Mouse (Mus musculus) erythroblast, embryonic 14.5 days (primary cell): Measurements from ENCODE around the gene Kctd18.

Source experiments
- GATA1 ChIP-seq: IDR thresholded peaks from 2 replicates; pipeline ENCODE4 v1.6.1; 2012; ENCODE audit warnings: low read length, inconsistent platforms, mixed read lengths
- TAL1 ChIP-seq: IDR thresholded peaks from 3 replicates; pipeline ENCODE4 v1.6.1; 2012; ENCODE audit warnings: low read length, inconsistent platforms, mixed read lengths

- TF ChIP-seq GATA1 (no peak), TAL1 (no peak)
Measured at GRCm38 (mm10) chr1:58029636-58030117, 10.9 kb upstream of the Kctd18 start, which contains the start of gene Aox1.
